Mouse (Mus musculus): ENCODE results near the gene March6.

Gene March6

DNA sequence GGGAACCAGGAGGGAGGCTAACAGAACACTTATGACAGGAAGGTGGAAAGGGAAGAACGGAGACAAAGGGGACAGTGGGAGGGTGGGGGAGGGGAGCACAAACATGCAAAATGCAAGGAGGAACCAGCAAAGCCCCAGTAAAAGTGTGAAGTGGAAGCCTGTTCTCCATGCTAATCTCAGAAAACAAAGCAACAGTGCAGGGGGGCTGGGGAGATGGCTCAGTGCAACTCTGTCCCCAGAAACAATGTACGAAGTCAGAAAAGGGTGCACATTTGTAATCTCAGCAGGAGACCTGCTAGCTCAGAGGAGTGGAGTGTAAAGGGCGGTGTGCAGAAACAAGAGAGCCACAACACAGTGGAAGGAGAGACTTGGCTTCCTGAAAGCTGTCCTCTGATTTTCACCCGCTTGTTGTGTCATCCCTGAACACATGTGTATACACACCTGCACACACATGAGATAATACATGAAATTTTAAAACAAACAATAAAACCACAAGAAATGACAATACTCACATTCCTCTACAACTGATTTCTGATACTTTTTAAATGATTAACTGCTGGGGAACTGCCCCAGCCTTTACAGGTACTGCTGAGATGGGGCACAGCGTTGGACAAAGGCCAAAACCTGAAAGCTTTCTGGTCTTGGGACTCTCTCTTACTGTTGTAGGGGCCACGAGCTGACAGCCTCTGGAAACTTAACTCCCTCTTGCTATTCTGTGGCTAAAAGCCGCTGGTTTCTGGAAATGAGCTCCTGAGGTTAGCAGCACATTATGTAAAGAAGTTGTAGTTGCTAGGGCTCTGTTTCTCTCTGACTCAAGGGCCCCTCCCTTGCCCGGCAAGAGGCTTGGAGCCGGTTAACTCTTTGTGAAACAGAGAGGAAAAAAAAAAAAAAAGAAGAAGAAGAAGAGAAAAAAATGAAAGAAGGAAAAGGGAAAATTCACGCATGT, 11.4 kb upstream of the March6 start:
- no peak for DNase-seq (ENCODE audit: low spot score)

DNA sequence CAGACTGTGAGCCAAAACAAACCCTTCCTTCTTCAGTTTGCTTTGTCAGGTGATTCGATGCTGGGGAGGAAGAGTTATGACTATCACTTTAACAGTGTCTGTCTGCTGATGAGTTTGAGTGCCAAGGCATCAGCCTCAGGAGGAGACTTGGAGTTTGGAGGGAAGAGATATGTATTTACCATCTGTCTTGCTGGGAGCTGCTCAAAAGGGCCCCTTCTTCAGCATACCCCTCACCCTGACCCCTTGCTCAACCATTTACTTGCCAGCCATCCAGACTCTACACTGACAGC, 9.6 kb upstream of the March6 start:
- DNase-seq (ENCODE audit: low spot score) = no peak

DNA sequence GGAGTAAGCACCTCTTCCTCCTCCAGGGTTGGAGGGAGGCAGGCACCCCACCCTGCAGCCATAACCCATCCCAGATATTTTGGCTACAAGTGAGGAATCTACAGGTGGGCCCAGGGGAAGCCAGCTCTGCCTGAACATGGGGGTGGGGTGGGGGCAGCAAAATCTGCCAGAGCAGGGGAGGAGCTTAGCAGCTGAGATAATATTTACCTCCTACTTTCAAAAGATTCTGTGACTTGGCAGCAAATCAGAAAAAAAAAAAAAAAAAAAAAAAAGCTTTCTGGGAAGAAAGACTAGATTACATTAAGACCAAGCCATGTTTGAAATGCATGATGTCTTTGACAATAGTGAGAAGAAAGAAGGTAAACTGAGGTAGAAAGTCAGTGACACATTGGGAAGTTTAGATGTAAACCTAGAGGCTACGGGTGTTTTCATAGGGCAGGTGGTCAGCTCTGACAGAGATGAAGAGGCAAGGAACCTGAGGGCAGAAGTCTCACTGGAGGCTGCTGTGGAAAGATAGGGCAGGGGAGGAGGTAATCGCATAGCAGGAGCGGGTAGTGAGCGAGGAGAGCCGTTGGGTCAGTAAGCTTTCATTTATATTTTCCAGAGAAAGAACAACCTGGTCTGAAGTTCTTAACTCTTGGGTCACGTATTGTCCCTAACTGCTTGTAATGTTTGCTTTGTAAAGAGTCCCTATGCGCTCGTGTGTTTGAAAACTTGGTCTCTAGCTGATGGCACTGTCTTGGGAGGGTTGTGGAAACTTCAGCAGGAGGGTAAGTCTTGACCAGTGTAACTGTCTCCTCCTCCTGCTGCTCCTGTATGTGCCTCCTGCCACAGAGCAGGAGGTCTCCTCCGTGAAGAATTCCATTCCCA, 9.0 kb upstream of the March6 start:
- DNase-seq (ENCODE audit: low spot score) = no peak

DNA sequence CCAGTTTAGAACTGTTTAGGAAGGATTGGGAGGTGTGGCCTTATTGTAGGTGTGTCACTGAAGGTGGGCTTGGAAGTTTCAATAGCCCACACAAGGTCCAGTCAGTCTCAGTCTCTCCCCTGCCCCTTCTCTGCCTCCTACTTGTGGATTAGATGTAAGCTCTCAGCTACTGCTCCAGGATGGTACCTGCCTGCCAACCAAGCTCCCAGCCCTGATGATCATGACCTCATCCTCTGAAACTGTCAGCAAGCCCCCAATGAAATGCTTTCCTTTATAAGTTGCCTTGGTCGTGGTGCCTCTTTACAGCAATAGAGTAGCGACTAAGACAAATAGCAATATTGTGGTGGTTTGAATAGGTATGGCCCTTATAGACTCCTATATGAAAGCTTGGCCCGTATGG, 7.5 kb upstream of the March6 start:
- no peak for DNase-seq (ENCODE audit: low spot score)

DNA sequence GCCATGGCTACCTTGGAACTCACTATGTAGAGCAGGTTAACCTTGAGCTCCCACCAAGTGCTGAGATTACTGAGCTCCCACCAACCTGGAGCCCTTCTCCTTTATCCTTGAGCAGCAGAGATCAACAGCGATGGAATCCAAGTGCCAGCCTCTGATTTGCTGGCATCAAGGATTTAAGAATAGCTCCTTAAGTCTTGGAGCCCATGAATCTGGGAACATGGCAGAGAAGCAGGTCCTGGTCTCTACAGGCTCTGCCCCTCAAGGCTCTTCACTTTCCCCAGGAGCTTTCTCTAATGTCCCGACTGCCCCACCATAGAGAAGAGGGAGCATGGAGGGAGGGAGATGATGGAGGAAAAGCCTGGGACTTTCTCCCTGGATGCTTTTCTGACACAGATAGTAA, 6.9 kb upstream of the March6 start:
- no peak for DNase-seq (ENCODE audit: low spot score)

DNA sequence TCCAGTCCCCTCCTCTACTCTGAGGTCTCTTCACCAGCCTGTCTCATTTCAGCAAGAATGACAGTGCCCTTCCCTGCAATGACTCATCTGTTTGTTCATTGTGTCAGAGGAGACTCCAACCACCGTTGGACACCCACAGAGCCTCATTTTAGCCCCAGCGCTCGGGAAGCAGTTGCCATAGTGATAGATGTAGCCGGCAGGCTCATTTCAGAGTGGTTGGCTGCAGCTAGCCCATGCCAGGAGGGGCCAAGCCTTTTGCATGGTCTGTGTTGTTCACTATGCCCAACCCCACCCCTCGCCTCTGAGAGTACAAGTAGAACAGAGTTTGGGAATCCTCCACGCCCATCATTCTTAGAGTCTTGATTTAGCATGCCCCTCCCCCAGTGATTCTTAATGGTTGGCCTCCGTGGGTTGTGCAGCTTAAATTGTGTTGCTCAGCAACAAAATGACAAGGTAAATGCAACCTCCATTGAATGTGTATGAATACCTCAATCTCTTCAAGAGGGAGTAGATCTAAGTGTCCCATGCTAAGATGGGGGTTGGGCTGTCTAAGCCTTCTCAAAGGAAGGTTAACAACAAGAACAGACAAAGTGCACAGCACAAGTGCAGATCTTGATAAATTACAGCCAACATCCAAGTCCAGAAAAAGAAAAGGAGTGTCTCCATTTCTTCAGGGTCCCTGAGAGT, 5.3 kb upstream of the March6 start:
- DNase-seq (ENCODE audit: low spot score) = no peak

DNA sequence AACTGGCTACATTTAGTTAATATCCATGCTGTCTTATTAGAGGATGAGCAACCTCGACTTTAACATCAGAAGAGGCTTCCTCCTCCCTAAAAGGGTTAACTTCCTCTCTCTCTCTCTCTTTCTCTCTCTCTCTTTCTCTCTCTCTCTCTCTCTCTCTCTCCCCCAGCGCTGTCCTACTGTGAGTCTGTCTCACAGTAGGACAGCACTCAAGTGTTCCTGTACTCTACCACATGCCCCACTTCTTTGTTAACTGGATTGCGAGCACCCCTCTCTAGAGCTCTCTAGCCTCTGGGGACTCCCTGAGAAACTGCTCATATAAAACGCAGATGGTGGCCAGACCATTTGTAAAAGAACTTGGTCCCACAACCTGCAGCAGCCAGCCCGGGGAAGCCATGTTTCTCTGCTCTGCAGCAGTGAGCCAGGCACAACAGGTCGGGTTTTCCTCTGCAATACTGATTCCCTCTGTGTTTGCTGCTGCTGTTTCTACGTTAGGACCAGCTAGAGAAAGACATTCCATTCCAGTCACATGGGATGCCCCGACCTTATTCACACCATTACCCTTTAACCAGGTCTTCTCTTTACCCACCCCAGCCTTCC, 4.5 kb upstream of the March6 start:
- DNase-seq (ENCODE audit: low spot score) = no peak

DNA sequence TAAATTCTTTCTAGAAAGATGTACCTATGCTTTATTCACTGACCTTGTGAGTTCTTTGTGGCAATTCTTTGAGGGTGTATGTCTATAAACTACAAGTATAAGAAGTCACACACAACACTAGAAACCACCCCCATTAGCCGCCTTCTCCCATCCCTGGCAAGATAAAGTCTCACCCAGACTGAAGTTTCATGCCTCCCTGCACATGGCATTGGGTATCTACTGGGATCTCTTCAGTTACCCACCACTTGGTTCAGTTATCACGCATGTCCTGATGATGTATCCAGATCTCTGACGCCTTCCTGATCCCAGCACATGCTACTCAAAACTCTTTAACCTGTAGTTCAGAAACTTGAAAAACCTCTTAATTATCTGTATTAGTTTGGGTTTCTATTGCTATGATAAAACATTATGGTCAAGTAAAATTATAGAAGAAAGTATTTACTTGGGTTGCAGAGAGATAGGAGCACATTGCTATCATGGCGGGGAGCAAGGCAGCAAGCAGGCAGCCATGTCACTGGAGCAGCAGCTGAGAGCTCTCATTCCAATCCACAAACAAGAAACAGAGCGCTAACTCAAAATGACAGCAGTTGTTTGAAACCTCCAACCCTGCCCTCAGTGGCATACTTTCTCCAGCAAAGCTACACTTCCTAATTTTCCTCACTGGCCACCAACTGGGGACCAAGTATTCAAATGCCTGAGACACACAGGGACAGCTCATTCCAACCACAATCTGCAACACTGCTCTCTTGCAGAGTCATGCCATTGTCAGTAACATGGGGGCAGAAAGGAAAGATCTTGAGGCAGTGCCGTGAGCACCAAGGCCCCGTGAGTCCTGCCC, 3.8 kb upstream of the March6 start:
- no peak for DNase-seq (ENCODE audit: low spot score)

DNA sequence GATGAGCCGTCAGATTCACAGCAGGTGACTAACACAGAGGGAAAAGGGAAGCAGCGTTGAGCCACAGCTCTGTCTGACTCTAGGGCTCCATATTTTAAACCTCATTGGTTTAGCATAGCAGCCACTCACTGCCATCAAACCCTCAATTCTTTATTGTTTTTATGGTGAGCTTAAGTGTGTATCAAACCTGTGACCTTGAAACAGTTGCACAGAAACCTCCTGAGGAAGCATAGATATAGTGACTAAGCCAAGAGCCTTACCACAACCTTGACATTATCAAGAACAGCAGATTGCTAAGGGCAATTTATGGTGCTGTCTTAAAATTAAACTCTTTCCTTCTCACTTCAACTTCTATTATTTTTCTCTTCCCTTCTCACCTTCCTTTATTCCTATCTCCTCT, 2.7 kb upstream of the March6 start:
- DNase-seq (ENCODE audit: low spot score) = no peak

DNA sequence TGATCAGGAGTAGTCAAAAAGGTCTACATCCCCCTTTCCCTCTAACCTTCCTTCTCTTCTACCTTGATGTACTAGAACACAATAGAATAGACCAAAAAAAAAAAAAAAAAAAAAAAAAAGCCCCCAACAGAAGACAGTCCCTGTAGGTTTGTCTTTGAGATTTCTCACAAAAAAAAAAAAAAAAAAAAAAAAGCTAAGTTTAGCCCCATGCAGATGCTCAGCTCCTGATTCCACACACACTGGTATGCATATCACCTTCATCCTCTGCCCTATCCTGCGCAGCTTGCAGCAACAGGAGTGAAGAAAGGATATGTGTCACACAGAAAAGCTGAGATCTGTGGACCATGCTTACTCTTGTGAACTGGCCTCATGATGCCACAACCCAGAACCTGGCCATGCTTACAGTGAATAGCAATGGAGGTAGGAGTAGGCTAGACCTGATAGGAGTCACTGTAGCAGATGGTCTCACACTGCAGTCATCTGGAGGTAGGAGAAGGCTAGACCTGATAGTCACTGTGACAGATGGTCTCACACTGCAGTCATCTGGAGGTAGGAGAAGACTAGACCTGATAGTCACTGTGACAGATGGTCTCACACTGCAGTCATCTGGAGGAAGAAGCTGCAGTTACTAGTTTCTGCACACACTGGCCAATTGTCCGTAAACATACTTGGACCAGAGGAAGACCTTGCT, 1.6 kb upstream of the March6 start:
- DNase-seq (ENCODE audit: low spot score) = no peak

DNA sequence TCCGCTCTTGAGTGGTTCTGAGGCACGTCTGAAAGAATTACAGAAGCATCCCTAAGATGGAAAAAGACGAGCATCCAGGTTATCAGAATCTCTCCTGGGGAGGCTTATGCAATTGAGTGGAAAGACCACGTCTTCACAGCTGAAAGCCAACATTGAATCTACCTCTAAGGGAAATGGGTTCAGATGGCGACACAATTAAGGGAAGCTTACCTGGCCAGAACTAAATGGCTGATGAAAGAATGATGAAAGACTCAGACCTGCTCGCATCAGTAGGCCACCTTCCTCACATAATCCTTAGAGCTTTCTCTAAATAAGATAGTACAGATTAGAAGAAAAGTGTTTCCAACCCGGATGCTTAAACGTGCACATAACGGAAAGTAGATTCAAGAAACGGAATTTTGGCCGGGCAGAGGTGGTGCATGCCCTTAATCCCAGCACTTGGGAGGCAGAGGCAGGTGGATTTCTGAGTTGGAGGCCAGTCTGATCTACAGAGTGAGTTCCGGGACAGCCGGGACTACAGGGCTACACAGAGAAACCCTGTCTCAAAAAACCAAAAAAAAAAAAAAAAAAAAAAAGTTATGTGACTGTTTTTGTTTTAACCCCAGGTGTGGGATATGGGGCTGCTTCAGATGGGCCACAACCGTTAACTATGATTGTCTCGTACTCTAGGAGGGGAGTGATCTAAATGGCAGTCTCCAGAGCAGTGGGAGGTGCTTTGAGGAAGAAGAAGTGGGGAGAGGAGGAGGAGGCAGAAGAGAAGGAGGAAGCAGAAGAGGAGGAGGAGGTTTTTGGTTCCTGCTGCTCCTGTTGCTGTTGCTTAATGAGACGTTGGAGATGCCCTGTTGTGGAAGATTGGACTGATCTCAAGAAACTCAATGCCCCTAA, 835 bp upstream of the March6 start:
- no peak for DNase-seq (ENCODE audit: low spot score)

DNA sequence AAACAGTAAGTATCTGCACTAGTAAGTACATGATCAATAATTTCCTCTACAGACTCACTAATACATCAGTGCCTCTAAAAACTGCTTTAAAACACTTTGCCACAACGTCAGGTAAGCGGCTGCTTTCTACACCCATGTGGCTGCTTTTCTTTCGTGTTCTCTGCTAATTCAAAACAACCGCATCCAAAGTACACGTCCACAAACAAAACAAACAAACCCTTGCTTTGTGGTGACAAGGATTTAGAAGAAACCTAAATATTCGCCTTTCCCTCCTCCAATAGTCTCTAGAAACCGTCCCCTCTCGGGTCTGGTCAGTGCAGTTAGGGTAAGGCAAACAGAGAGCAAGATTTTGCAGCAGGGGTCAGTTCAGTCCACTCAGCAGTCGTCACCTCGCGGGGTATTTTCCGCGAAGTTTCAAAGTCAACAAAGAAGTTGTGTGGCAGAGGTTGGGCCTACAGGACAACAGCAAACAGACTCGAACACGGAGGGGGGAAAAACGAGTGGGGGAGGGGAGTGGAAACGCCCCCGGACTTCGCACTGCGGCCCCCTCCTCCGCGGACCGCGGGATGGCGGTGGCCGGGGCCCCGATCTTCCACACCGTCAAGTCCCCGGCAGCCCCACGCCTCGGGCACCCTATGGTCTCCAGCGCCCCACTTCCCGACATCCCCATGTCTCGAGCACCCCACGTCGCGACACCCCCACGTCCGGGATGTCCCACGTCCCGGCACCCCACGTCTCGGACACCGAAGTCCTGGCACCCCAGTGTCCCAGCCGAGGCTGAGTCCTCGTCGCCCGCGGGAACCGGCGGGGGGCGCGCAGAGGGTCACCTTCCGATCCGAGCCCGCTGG, 818 bp downstream of the March6 start:
- DNase-seq (ENCODE audit: low spot score) = peak; percentile 24

DNA sequence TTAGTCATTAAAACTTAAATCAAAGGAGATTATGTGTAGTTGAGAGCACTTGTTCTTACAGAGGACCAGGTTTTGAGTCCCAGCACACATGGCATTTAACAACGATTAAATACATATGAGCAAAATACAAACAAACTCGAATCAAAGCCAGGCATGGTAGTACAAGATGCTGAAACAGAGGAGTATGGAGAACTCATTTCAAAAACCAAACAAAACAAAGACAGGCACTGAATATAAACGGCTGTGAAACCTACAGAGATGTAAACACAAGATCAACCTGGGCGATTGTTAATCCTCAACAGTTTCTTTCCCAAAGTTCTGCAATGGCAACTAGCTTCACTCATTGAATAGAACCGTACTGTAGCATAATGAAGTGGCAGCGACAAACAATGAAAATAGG, 1.8 kb downstream of the March6 start:
- no peak for DNase-seq (ENCODE audit: low spot score)

DNA sequence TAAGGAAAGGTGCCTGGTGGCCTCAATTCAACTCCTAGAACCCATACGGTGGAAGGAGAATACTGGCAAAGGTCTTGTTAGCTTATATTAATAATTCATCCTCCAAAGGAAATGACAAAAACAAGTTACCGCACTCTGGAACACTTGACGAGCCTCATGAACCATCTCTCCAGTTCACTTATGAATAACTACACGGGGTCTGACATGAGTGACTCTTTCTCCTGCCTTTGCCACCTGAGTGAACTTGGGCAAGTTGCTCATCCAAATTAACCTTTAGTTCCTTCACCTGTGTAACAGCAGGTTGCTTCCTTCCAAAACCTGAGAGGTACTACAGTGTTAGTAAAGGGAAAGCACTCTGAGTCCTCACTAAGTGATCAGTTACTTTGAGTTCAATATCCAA, 2.4 kb downstream of the March6 start:
- no peak for DNase-seq (ENCODE audit: low spot score)

DNA sequence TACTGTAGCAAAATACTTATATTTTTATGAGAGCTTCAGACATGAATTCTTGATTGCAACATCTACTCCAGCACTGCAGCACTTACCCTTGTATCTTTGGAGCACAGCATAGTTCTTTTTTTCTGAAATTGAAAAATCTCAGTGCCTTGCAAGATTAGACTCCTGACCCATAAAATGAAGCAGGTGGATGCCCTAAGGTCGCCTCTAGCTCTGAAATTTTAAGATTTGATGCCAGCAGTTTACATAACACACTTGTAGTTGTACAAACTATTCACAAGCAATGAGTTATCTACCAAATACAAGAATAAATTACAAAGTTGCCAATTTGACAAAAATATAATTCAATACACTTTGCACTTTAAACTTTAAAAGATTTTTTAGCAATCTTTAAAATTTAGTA, 4.4 kb downstream of the March6 start:
- no peak for DNase-seq (ENCODE audit: low spot score)

DNA sequence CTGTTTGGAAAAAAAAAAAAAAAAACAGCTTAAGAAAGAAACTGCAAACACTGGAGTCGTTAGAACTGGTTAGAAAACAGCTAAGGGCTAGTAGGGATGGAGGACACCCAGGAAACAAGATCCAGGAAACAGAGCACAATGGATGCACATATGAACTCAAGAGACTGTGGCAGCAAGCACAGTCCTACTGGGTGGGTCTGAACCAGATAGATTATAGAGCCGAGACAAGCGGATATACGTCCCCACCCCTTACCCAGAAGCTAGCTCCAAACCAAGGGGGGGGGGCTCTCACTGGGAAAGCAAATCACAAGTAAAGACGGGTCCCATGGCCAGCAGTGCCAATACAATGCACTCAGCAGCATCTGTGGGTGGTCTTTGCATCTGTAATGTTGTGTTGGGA, 11.9 kb downstream of the March6 start:
- DNase-seq (ENCODE audit: low spot score) = no peak

DNA sequence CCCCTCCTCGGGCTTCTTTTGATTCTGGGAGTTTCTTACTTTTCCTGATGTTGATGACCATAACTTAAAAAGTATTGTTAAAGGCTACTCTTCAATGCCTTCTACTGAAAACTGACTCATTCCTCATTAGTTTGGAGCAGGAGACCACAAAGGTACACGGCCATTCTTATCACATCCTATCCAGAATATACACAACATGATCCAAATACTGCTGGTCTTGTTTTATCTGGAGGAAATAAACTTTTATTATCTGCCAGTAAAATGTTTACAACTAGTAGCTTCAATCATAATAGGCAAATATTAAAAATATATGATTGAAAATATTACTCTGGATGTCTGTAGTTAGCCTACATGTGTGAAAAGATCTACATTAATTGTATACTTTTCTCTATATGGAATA, 12.5 kb downstream of the March6 start:
- DNase-seq (ENCODE audit: low spot score) = no peak

DNA sequence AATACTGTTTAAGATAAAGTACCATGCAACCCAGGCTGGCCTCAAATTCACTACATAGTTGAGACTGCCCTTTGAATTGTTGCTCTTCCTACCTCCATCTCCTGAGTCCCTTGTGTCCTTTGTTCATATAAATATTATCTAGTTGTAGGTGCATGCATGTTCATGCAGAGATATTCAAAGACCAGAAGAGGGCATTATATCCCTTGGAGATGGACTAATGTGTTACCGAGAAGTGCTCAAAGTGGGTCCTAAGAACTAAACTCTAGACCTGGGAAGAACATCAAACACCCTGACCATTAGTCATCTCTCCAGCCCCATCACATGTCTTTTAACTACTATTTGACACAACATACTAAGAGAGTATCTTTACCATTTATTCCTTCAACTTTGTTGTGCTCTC, 13.7 kb downstream of the March6 start:
- DNase-seq (ENCODE audit: low spot score) = no peak

DNA sequence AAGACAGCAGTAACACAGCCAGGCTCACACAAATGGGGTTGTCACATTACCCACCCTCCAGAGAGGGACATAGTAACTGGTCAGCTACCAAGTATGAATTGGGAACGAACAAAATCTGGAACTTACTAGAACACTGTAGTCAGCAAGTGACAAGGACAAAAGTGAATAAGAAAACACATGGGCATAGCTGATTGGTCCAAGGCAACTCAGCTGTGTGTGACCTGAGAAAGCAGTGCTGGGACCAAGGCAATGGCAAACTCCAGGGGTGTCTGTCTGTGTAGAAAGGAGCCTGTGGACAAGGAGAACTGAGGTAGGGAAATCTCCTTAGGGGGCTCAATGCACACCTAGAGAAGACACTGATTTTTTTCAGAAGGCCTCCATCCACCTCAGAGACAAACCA, 19.1 kb downstream of the March6 start:
- no peak for DNase-seq (ENCODE audit: low spot score)

Measured in ovary, postnatal 10 days (tissue).